Mouse (Mus musculus) heart, embryonic 11.5 days (tissue): ENCODE measurements around the gene Dmc1. TPM values are rescaled to one million over a fixed set of nuclear protein-coding genes. Genes with fewer than 3 reads are reported as not detected.

Source experiments
- ATAC-seq: fragments of 200-750 bp; cut with Nextera tagmentation; replicated peaks from 2 replicates; pipeline ENCODE4 v1.8.0; 2017; ENCODE audit warnings: moderate library complexity; ENCODE audit not compliant: insufficient number of reproducible peaks, low FRiP score, low TSS enrichment
- H3K27ac ChIP-seq: fragments of 300-500 bp; sonication (generic); 2 replicates; pipeline ENCODE4 v1.5.1; 2014; ENCODE audit warnings: mild to moderate bottlenecking, low read depth, low read length
- H3K27me3 ChIP-seq: fragments of 300-500 bp; sonication (generic); 2 replicates; pipeline ENCODE4 v1.6.1; 2014; ENCODE audit warnings: mild to moderate bottlenecking, low read length, mixed read lengths; ENCODE audit not compliant: control insufficient read depth, insufficient read depth
- H3K36me3 ChIP-seq: fragments of 300-500 bp; sonication (generic); 2 replicates; pipeline ENCODE4 v1.6.1; 2014; ENCODE audit warnings: mild to moderate bottlenecking, low read length, moderate library complexity, mixed read lengths; ENCODE audit not compliant: control insufficient read depth, insufficient read depth
- H3K4me1 ChIP-seq: fragments of 300-500 bp; sonication (generic); 2 replicates; pipeline ENCODE4 v1.6.1; 2014; ENCODE audit warnings: low read length; ENCODE audit not compliant: control insufficient read depth, insufficient read depth
- H3K4me2 ChIP-seq: fragments of 300-500 bp; sonication (generic); 2 replicates; pipeline ENCODE4 v1.6.1; 2014; ENCODE audit warnings: mild to moderate bottlenecking, moderate library complexity
- H3K4me3 ChIP-seq: fragments of 300-500 bp; sonication (generic); 2 replicates; pipeline ENCODE4 v1.5.1; 2014; ENCODE audit warnings: low read depth, low read length
- H3K9ac ChIP-seq: fragments of 300-500 bp; sonication (generic); 2 replicates; pipeline ENCODE4 v1.6.1; 2014; ENCODE audit warnings: mild to moderate bottlenecking, low read depth, low read length, moderate library complexity
- H3K9me3 ChIP-seq: fragments of 300-500 bp; sonication (generic); replicated peaks from 2 replicates; pipeline ENCODE4 v1.6.1; 2016; ENCODE audit warnings: low read length; ENCODE audit not compliant: control insufficient read depth
- WGBS: fragments of 180-500 bp; shearing (Covaris S2); extraction: QIAGEN DNeasy Blood & Tissue Kit; methylation state at CpG from one replicate; pipeline ENCODE4 v1.1.7; 2014; ENCODE audit not compliant: insufficient replicate concordance; 5-methylcytosine and 5-hydroxymethylcytosine counted together
- polyA plus RNA-seq: library from polyadenylated mRNA; unstranded; fragments of >200 nt; fragmentation: Nextera tagmentation; extraction: Ambion mirVana; gene quantifications from 2 replicates; pipeline ENCODE4 v1.2.1, GENCODE M21; 2014

Dmc1 gene
- polyA plus RNA-seq, 1 experiment from 2014 or later: 1.4 TPM

DNA sequence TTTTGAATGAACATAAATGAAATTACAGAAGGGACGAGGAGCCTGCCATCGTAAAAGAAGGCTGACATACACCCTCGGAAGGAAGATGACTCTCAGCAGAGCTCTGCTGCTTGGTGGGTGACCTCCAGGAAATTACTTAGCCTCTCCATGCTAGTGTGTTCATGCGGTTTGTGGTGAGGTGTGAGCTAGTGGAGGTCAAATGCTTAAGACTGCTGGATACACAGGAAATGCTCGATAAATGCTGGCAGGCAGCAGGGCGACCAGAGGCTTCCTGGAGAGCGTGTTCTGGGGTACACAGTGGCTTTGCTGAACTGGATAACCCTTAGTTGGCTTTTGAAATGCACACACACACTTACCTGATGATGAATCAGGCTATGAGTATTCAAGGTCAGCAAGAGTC lies 13.5 kb upstream of the Dmc1 start:
- Histone ChIP-seq H3K4me1 (no peaks in the 10 kb centered on the region), H3K4me3 (no peak overlapping the region), H3K27ac (no peak overlapping the region), H3K4me2 (no peak overlapping the region), H3K27me3 (no peaks in the 10 kb centered on the region), H3K9ac (no peak overlapping the region), H3K9me3 (no peaks in the 10 kb centered on the region), H3K36me3 (no peaks in the 10 kb centered on the region)
- WGBS: 79% methylated on average over 7 of the region's 7 CpGs
- ATAC-seq: no peak

DNA sequence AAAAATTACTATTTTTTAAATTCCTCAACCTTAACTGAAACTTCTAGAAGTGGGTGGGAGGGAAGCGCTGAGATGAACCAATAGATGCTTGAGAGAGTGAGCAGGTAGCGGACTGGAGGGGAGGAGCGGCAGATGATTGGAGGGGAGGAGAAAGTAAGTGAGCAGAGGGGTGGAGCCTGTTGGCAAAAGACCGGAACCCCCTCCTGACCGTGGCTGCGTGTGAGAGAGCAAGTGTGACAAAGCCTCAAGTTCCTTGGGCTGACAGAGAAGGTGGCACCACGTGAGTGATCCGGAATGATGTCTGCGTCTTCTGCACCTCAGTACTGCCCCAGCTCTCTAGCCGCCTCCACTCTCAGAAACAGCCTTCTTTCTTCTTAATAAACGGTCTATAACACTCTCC lies 12.2 kb upstream of the Dmc1 start:
- Histone ChIP-seq H3K4me1 (no peaks in the 10 kb centered on the region), H3K4me3 (no peak overlapping the region), H3K9me3 (no peaks in the 10 kb centered on the region), H3K36me3 (no peaks in the 10 kb centered on the region), H3K4me2 (no peak overlapping the region), H3K9ac (no peak overlapping the region), H3K27ac (no peak overlapping the region), H3K27me3 (no peaks in the 10 kb centered on the region)
- WGBS: 64% methylated on average over 11 of the region's 11 CpGs
- ATAC-seq: no peak

DNA sequence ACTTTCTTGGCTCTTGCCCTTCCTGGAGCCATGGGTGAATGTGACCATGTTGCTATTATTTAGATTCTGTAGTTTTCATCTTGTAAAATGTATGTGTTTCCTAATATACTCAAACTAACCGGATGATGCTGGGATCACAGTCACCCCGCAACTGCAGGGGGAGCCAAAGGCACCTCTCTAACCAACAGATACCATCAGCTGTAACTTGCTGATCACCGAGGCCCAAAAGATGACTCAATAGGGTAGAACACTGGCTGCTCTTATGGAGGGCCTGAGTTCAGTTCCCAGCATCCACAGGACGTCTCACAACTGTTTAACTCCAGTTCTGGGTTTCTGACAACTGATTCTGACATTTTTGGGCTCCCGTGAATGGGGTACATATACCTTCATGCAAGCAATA lies 11.8 kb upstream of the Dmc1 start:
- H3K9ac ChIP-seq: no peak overlapping the region
- no peak overlapping the region for H3K27ac ChIP-seq
- H3K9me3 ChIP-seq: no peaks in the 10 kb centered on the region
- no peak overlapping the region for H3K4me2 ChIP-seq
- no peaks in the 10 kb centered on the region for H3K4me1 ChIP-seq
- WGBS: 69% methylated on average over 5 of the region's 5 CpGs
- H3K4me3 ChIP-seq: no peak overlapping the region
- no peaks in the 10 kb centered on the region for H3K27me3 ChIP-seq
- no peaks in the 10 kb centered on the region for H3K36me3 ChIP-seq
- no peak for ATAC-seq

DNA sequence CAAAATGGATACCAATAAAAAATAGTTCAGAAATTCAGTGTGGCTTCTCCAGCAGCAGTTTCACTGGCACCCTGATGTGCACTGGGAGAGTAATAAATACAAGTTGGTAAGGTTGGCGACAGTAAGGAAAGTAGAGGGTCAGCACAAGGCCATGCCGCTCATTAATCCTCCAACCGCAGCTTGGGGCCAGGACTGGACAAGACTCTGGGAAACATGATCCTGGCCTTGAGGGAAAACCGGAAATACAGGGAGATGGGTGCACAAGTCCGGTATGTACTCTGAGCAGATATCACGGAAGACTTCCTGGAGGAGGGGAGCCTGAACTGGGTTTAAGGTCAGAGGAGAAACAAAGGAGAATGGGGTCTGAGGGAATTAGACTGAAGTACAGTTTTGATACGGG lies 10.6 kb upstream of the Dmc1 start:
- Histone ChIP-seq H3K4me3 (no peak overlapping the region), H3K27ac (no peak overlapping the region), H3K9ac (no peak overlapping the region), H3K4me2 (no peak overlapping the region), H3K36me3 (no peaks in the 10 kb centered on the region), H3K9me3 (no peaks in the 10 kb centered on the region), H3K4me1 (no peaks in the 10 kb centered on the region), H3K27me3 (no peaks in the 10 kb centered on the region)
- WGBS: 77% methylated on average over 7 of the region's 7 CpGs
- no peak for ATAC-seq

DNA sequence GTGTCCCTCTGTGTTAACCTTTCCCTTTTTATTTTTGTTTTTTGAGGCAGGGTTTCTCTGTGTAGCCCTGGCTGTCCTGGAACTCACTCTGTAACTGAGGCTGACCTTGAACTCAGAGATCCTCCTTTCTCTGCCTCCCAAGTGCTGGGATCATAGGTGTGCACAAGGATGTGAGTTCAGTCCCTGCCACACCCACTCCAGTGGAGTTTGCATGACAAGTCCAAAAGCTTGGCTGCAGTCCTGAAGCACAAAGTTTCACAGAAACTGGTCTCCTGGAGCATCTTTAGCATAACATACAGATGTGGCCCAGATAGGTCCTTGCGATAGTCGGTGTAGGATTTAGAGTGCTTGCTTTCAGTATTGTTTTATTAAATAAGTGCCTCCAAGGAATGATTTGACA lies 4.3 kb upstream of the Dmc1 start:
- H3K9me3 ChIP-seq: no peaks in the 10 kb centered on the region
- no peak for ATAC-seq
- no peak overlapping the region for H3K27ac ChIP-seq
- WGBS: 99% methylated on average over 2 of the region's 2 CpGs
- no peak overlapping the region for H3K9ac ChIP-seq
- H3K4me1 ChIP-seq: 0 out of 2 replicates have a peak, but pooled peaks cover 2% of the 10 kb centered on the region
- H3K4me2 ChIP-seq: no peak overlapping the region
- H3K4me3 ChIP-seq: no peak overlapping the region
- H3K27me3 ChIP-seq: no peaks in the 10 kb centered on the region
- no peaks in the 10 kb centered on the region for H3K36me3 ChIP-seq

DNA sequence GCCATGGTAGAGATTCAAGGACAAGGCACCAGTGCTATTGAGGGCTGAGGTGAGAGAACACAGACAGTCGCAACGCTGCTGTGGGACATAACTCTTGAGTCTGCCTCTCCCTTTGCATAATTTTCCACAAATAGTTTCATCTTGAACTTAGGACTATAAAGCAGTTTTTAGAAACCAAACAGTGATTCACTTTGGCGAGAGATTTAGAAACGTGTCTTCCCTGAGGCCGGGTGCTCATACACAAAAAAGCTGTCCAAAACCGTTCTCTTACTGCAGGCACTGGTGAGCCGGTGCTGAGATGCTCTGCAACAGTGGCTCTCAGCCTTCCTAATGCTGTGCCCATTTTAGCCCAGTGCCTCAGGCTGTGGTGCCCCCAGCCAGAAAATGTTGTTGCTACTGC lies 3.3 kb upstream of the Dmc1 start:
- no peak for ATAC-seq
- Histone ChIP-seq H3K4me3 (no peak overlapping the region), H3K9me3 (no peaks in the 10 kb centered on the region), H3K4me2 (no peak overlapping the region), H3K4me1 (0 out of 2 replicates have a peak, but pooled peaks cover 2% of the 10 kb centered on the region), H3K9ac (no peak overlapping the region), H3K36me3 (no peaks in the 10 kb centered on the region), H3K27ac (no peak overlapping the region), H3K27me3 (no peaks in the 10 kb centered on the region)
- WGBS: 75% methylated on average over 7 of the region's 7 CpGs

DNA sequence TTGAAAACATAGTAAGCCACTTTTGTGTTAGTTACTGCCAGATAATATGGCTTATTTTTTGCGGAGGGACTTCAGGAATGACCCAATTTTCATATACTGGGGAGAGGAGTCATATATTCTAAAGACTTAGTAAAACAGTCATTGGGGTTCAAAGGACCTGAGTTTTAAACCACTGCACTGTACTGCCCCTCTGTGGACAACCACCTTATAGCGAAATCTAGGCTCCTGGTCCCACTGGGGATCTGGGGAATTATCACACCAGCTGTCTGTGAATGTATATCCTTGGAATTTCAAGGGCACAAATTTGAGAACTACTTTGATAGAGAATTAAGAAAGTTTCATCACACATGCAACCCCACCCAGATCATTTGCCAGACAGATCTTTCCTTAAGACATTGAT lies 2.8 kb upstream of the Dmc1 start:
- Histone ChIP-seq H3K27me3 (no peaks in the 10 kb centered on the region), H3K9me3 (no peaks in the 10 kb centered on the region), H3K9ac (no peak overlapping the region), H3K36me3 (no peaks in the 10 kb centered on the region), H3K27ac (no peak overlapping the region), H3K4me3 (no peak overlapping the region), H3K4me1 (0 out of 2 replicates have a peak, but pooled peaks cover 2% of the 10 kb centered on the region), H3K4me2 (no peak overlapping the region)
- ATAC-seq: no peak
- 47% methylated on average over 2 of the region's 2 CpGs for WGBS

DNA sequence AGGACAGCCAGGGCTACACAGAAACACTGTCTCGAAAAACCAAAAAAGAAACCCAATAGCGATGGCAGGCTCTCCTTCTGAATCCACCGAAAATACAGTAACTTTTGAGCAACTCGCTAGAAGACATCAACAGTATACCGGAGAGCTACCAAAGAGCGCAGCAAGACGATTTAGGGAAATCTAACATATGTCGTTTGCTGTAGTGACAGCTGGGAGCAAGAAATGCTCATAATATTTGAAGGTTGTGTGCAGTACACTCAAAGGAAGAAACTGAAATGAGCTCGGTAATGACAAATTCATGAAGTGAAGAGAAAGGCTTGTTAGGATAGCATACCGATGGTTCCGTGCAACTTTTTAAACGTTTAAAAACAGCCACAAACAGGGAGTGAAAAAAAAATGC lies 1.3 kb upstream of the Dmc1 start:
- H3K27ac ChIP-seq: no peak overlapping the region
- H3K4me3 ChIP-seq: no peak overlapping the region
- H3K9me3 ChIP-seq: no peaks in the 10 kb centered on the region
- H3K36me3 ChIP-seq: no peaks in the 10 kb centered on the region
- no peak overlapping the region for H3K9ac ChIP-seq
- H3K4me1 ChIP-seq: 0 out of 2 replicates have a peak, but pooled peaks cover 2% of the 10 kb centered on the region
- H3K27me3 ChIP-seq: no peaks in the 10 kb centered on the region
- H3K4me2 ChIP-seq: no peak overlapping the region
- WGBS: 88% methylated on average over 12 of the region's 12 CpGs
- ATAC-seq: no peak

DNA sequence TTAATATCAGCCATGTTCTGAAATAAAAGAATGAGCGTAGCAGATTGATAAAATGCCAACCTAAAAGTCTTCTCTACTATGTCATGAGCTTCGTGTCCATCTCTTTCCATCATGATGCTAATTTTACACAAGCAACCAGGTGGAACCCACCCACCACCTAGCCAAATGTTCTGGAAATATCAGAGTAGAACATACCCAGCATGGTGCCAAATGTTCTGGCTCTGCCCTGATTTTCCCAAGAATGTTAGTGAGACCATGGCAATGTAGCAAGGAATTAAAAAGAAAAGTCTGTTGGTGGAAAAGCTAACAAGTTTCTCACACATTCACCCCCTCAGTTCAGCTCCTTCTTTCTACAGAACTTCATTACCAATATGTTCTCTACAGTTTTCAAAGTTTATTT lies 4.7 kb downstream of the Dmc1 start:
- Histone ChIP-seq H3K27me3 (no peaks in the 10 kb centered on the region), H3K9me3 (no peaks in the 10 kb centered on the region), H3K36me3 (no peaks in the 10 kb centered on the region), H3K4me3 (no peak overlapping the region), H3K4me2 (no peak overlapping the region), H3K27ac (no peak overlapping the region), H3K4me1 (0 out of 2 replicates have a peak, but pooled peaks cover 2% of the 10 kb centered on the region), H3K9ac (no peak overlapping the region)
- no peak for ATAC-seq
- WGBS: 66% methylated on average over 2 of the region's 2 CpGs
